Mouse (Mus musculus) lung, adult 2 months (tissue): ENCODE results near the gene Thrb. TPM values are rescaled to one million over a fixed set of nuclear protein-coding genes. Genes with fewer than 3 reads are reported as not detected.

ENCODE experiments used
- DNase-seq: peaks from one replicate; pipeline ENCODE4 v3.0.0; 2022
- H3K4me1 ChIP-seq: fragments of 200-500 bp; 2 replicates; pipeline ENCODE4 v1.6.1; 2011; ENCODE audit warnings: low read length; ENCODE audit not compliant: control insufficient read depth, insufficient read depth
- H3K4me3 ChIP-seq: fragments of 200-500 bp; replicated peaks from 2 replicates; pipeline ENCODE3; 2011; ENCODE audit warnings: low read depth, mild to moderate bottlenecking, control low read depth, low read length; ENCODE audit errors: extremely low read depth
- CTCF ChIP-seq: fragments of 200-500 bp; IDR thresholded peaks from 2 replicates; pipeline ENCODE4 v1.5.1; 2011; ENCODE audit warnings: mild to moderate bottlenecking, low read length, control low read depth; ENCODE audit not compliant: insufficient read depth
- POLR2A ChIP-seq: fragments of 200-500 bp; IDR thresholded peaks from 2 replicates; pipeline ENCODE4 v1.6.1; 2011; ENCODE audit warnings: low read depth, mild to moderate bottlenecking, control low read depth, low read length, borderline replicate concordance; ENCODE audit errors: extremely low read depth
- WGBS: fragments of 180-500 bp; shearing (Covaris S2); methylation state at CpG from one replicate; pipeline ENCODE4 v1.1.7; 2018; 5-methylcytosine and 5-hydroxymethylcytosine counted together
- polyA plus RNA-seq: library from polyadenylated mRNA; depleted of rRNA; stranded (reverse); fragments of >200 nt; gene quantifications from 2 replicates; pipeline ENCODE4 v1.2.3, GENCODE M21; 2012

The Thrb gene
- polyA plus RNA-seq, 1 experiment: 5.6 TPM

GRCm38 (mm10) chr14:17899733-17900413 is 239.8 kb downstream of the Thrb start:
- 89% methylated on average over 6 of the region's 6 CpGs for WGBS
- no peaks in the 10 kb centered on the region for H3K4me1 ChIP-seq
- no peak for DNase-seq
- TF ChIP-seq CTCF: no peak
- TF ChIP-seq POLR2A: no peak
- no peak overlapping the region for H3K4me3 ChIP-seq

- 77% methylated on average over 3 of the region's 3 CpGs for WGBS
- TF ChIP-seq POLR2A (no peak), CTCF (no peak)
- H3K4me1 ChIP-seq: no peaks in the 10 kb centered on the region
- no peak for DNase-seq
- H3K4me3 ChIP-seq: no peak overlapping the region
Observed at GRCm38 (mm10) chr14:17900414-17900795, 240.3 kb downstream of the Thrb start.

- WGBS: 51% methylated on average over 2 of the region's 2 CpGs
- no peak for TF ChIP-seq CTCF
- no peak for TF ChIP-seq POLR2A
- H3K4me1 ChIP-seq: no peaks in the 10 kb centered on the region
- no peak for DNase-seq
- H3K4me3 ChIP-seq: no peak overlapping the region
Observed at GRCm38 (mm10) chr14:17902426-17902825, 242.4 kb downstream of the Thrb start.

GRCm38 (mm10) chr14:17903121-17903520 is 243.1 kb downstream of the Thrb start:
- 42% methylated on average over 2 of the region's 2 CpGs for WGBS
- Histone ChIP-seq H3K4me3 (no peak overlapping the region), H3K4me1 (no peaks in the 10 kb centered on the region)
- TF ChIP-seq CTCF (no peak), POLR2A (no peak)
- no peak for DNase-seq

GRCm38 (mm10) chr14:17904554-17904953 is 244.5 kb downstream of the Thrb start:
- DNase-seq: no peak
- no peak overlapping the region for H3K4me3 ChIP-seq
- no peaks in the 10 kb centered on the region for H3K4me1 ChIP-seq
- 72% methylated on average over 1 of the region's 1 CpGs for WGBS
- TF ChIP-seq POLR2A: no peak
- peak; percentile 55 for TF ChIP-seq CTCF

GRCm38 (mm10) chr14:17905627-17906026 is 245.6 kb downstream of the Thrb start:
- 57% methylated on average over 3 of the region's 3 CpGs for WGBS
- H3K4me1 ChIP-seq: no peaks in the 10 kb centered on the region
- H3K4me3 ChIP-seq: no peak overlapping the region
- TF ChIP-seq POLR2A: no peak
- TF ChIP-seq CTCF: no peak
- DNase-seq: no peak

GRCm38 (mm10) chr14:17906931-17907330 is 246.9 kb downstream of the Thrb start:
- Histone ChIP-seq H3K4me3 (no peak overlapping the region), H3K4me1 (no peaks in the 10 kb centered on the region)
- TF ChIP-seq POLR2A (no peak), CTCF (no peak)
- WGBS: 62% methylated on average over 4 of the region's 4 CpGs
- no peak for DNase-seq

- 49% methylated on average over 3 of the region's 3 CpGs for WGBS
- no peak overlapping the region for H3K4me3 ChIP-seq
- no peaks in the 10 kb centered on the region for H3K4me1 ChIP-seq
- TF ChIP-seq POLR2A (no peak), CTCF (no peak)
- no peak for DNase-seq
Observed at GRCm38 (mm10) chr14:17911157-17911556, 251.1 kb downstream of the Thrb start.

GRCm38 (mm10) chr14:17912573-17913207 is 252.6 kb downstream of the Thrb start:
- H3K4me3 ChIP-seq: no peak overlapping the region
- DNase-seq: no peak
- no peaks in the 10 kb centered on the region for H3K4me1 ChIP-seq
- WGBS: 65% methylated on average over 6 of the region's 6 CpGs
- TF ChIP-seq CTCF (no peak), POLR2A (no peak)

- 57% methylated on average over 2 of the region's 2 CpGs for WGBS
Observed at GRCm38 (mm10) chr14:17915556-17915955, 255.5 kb downstream of the Thrb start.

More at GRCm38 (mm10) chr14:17915556-17915955, 255.5 kb downstream of the Thrb start:
- no peak for DNase-seq
- Histone ChIP-seq H3K4me3 (no peak overlapping the region), H3K4me1 (no peaks in the 10 kb centered on the region)
- TF ChIP-seq POLR2A (no peak), CTCF (no peak)
